Mouse (Mus musculus) MEL (cell line): ENCODE data around the gene Gpc5. TPM values are rescaled to one million over a fixed set of nuclear protein-coding genes. Genes with fewer than 3 reads are reported as not detected.
A peak's percentile ranks its signal among the peaks of the same experiment; 100 is the strongest.

Experiments
- DNase-seq: peaks from one replicate; pipeline ENCODE4 v3.0.0; 2011; ENCODE audit warnings: low read depth, low spot score
- H3K27ac ChIP-seq: 2 replicates; pipeline ENCODE4 v1.5.1; 2012; ENCODE audit warnings: low read depth, mild to moderate bottlenecking, control low read depth, low read length, moderate library complexity; ENCODE audit not compliant: control insufficient read depth
- H3K27me3 ChIP-seq, 2 experiments: fragments of 150-350 bp in 1 of 2; sonication (generic) in 1 of 2; 2 replicates each; pipeline ENCODE4 v1.6.1; 2012; ENCODE audit warnings: low read length in 2 of 2, mild to moderate bottlenecking in 2 of 2, improper control_type of control experiment in 1 of 2, moderate library complexity in 1 of 2; ENCODE audit not compliant: insufficient read depth in 2 of 2, control insufficient read depth in 1 of 2
- H3K36me3 ChIP-seq, 2 experiments: 2 replicates each; pipeline ENCODE4 v1.6.1; 2012 to 2014; ENCODE audit warnings: low read length in 2 of 2, improper control_type of control experiment in 1 of 2, inconsistent platforms in 1 of 2, mild to moderate bottlenecking in 1 of 2; ENCODE audit not compliant: insufficient read depth in 2 of 2, control insufficient read depth in 1 of 2
- H3K4me1 ChIP-seq, 2 experiments: fragments of 150-350 bp in 1 of 2; sonication (generic) in 1 of 2; 2 replicates each; pipeline ENCODE4 v1.6.1; 2012; ENCODE audit warnings: low read length in 2 of 2, improper control_type of control experiment in 1 of 2, mild to moderate bottlenecking in 1 of 2; ENCODE audit not compliant: insufficient read depth in 2 of 2, control insufficient read depth in 1 of 2
- H3K4me3 ChIP-seq, 2 experiments: fragments of 150-350 bp in 1 of 2; sonication (generic) in 1 of 2; 2 replicates each; pipeline ENCODE4 v1.5.1; 2012; ENCODE audit warnings: low read depth in 2 of 2, low read length in 2 of 2, mild to moderate bottlenecking in 2 of 2, moderate library complexity in 2 of 2, control low read depth in 1 of 2, improper control_type of control experiment in 1 of 2; ENCODE audit not compliant: control insufficient read depth in 1 of 2, insufficient read depth in 1 of 2
- H3K79me2 ChIP-seq: 2 replicates; pipeline ENCODE4 v1.6.1; 2012; ENCODE audit warnings: mild to moderate bottlenecking, low read length, moderate library complexity; ENCODE audit not compliant: control insufficient read depth, poor library complexity, insufficient read depth
- H3K9ac ChIP-seq: 2 replicates; pipeline ENCODE4 v1.6.1; 2012; ENCODE audit warnings: low read depth, mild to moderate bottlenecking, control low read depth, low read length, moderate library complexity; ENCODE audit not compliant: control insufficient read depth, poor library complexity, severe bottlenecking
- H3K9me3 ChIP-seq: fragments of 150-350 bp; sonication (generic); replicated peaks from 2 replicates; pipeline ENCODE4 v1.6.1; 2012; ENCODE audit warnings: mild to moderate bottlenecking, low read length, improper control_type of control experiment, moderate library complexity; ENCODE audit not compliant: insufficient read depth
- BHLHE40 ChIP-seq: IDR thresholded peaks from 2 replicates; pipeline ENCODE4 v1.6.1; 2012; ENCODE audit warnings: low read depth, mild to moderate bottlenecking, inconsistent platforms, low read length, improper control_type of control experiment, borderline replicate concordance
- CHD1 ChIP-seq: IDR thresholded peaks from 2 replicates; pipeline ENCODE4 v1.6.1; 2012; ENCODE audit warnings: low read depth, mild to moderate bottlenecking, inconsistent platforms, low read length, improper control_type of control experiment
- CTCF ChIP-seq, 3 experiments: IDR thresholded peaks in 2 of 3; conservative IDR thresholded peaks in 1 of 3; 2 replicates each; pipeline ENCODE4 v1.5.1; 2011 to 2012; ENCODE audit warnings: low read length in 3 of 3, low read depth in 2 of 3, mild to moderate bottlenecking in 2 of 3, improper control_type of control experiment in 1 of 3, inconsistent platforms in 1 of 3, mixed read lengths in 1 of 3, moderate library complexity in 1 of 3; ENCODE audit not compliant: control insufficient read depth in 1 of 3, insufficient read depth in 1 of 3, poor library complexity in 1 of 3, severe bottlenecking in 1 of 3
- E2F4 ChIP-seq: IDR thresholded peaks from 2 replicates; pipeline ENCODE4 v1.6.1; 2011; ENCODE audit warnings: low read depth, low read length, improper control_type of control experiment, borderline replicate concordance
- ETS1 ChIP-seq: IDR thresholded peaks from 2 replicates; pipeline ENCODE4 v1.6.1; 2012; ENCODE audit warnings: low read depth, mild to moderate bottlenecking, inconsistent platforms, low read length, improper control_type of control experiment, moderate library complexity
- GATA1 ChIP-seq: IDR thresholded peaks from 2 replicates; pipeline ENCODE4 v1.6.1; 2011; ENCODE audit warnings: low read depth, low read length, improper control_type of control experiment
- HCFC1 ChIP-seq: IDR thresholded peaks from 2 replicates; pipeline ENCODE4 v1.6.1; 2012; ENCODE audit warnings: low read depth, mild to moderate bottlenecking, inconsistent platforms, low read length, improper control_type of control experiment, moderate library complexity
- JUND ChIP-seq: IDR thresholded peaks from 2 replicates; pipeline ENCODE4 v1.6.1; 2011; ENCODE audit warnings: low read depth, mild to moderate bottlenecking, improper control_type of control experiment, low read length
- MAZ ChIP-seq: IDR thresholded peaks from 2 replicates; pipeline ENCODE4 v1.6.1; 2012; ENCODE audit warnings: low read depth, mild to moderate bottlenecking, inconsistent platforms, low read length, improper control_type of control experiment
- MEF2A ChIP-seq: IDR thresholded peaks from 2 replicates; pipeline ENCODE4 v1.6.1; 2014; ENCODE audit warnings: low read depth, mild to moderate bottlenecking, inconsistent platforms, low read length, improper control_type of control experiment; ENCODE audit not compliant: poor library complexity, insufficient replicate concordance, severe bottlenecking; ENCODE audit errors: extremely low read depth
- MYC ChIP-seq: IDR thresholded peaks from 2 replicates; pipeline ENCODE4 v1.6.1; 2011; ENCODE audit warnings: low read depth, mild to moderate bottlenecking, low read length, improper control_type of control experiment, moderate library complexity
- POLR2AphosphoS2 ChIP-seq: IDR thresholded peaks from 2 replicates; pipeline ENCODE4 v1.6.1; 2011; ENCODE audit warnings: low read length, improper control_type of control experiment
- POLR2AphosphoS5 ChIP-seq: IDR thresholded peaks from 2 replicates; pipeline ENCODE4 v1.6.1; 2012; ENCODE audit warnings: low read depth, borderline replicate concordance, mild to moderate bottlenecking, inconsistent platforms, low read length, moderate library complexity, mixed read lengths
- RAD21 ChIP-seq: IDR thresholded peaks from 2 replicates; pipeline ENCODE4 v1.6.1; 2011; ENCODE audit warnings: mild to moderate bottlenecking, low read depth, low read length, improper control_type of control experiment
- SIN3A ChIP-seq: IDR thresholded peaks from 2 replicates; pipeline ENCODE4 v1.6.1; 2012; ENCODE audit warnings: low read length, improper control_type of control experiment, inconsistent platforms
- TBP ChIP-seq: IDR thresholded peaks from 2 replicates; pipeline ENCODE4 v1.8.0; 2011; ENCODE audit warnings: low read depth, low read length, improper control_type of control experiment
- UBTF ChIP-seq: IDR thresholded peaks from 2 replicates; pipeline ENCODE4 v1.6.1; 2012; ENCODE audit warnings: low read depth, mild to moderate bottlenecking, inconsistent platforms, low read length, improper control_type of control experiment, moderate library complexity, borderline replicate concordance; ENCODE audit not compliant: insufficient read depth
- ZKSCAN1 ChIP-seq: IDR thresholded peaks from 2 replicates; pipeline ENCODE4 v1.6.1; 2012; ENCODE audit warnings: low read depth, mild to moderate bottlenecking, inconsistent platforms, low read length, improper control_type of control experiment, moderate library complexity
- ZNF384 ChIP-seq: IDR thresholded peaks from 2 replicates; pipeline ENCODE4 v1.6.1; 2012; ENCODE audit warnings: low read depth, mild to moderate bottlenecking, inconsistent platforms, low read length, improper control_type of control experiment
- polyA plus RNA-seq, 2 experiments: library from polyadenylated mRNA; stranded (reverse) in 1 of 2; unstranded in 1 of 2; fragments of >175 nt in 1 of 2; fragments of >200 nt in 1 of 2; gene quantifications; 2 replicates each; pipeline versions ENCODE4 v1.2.1 to v1.2.4; 2012; ENCODE audit warnings: low replicate concordance in 2 of 2, low read depth in 1 of 2; ENCODE audit not compliant: insufficient read length in 2 of 2, insufficient read depth in 1 of 2, missing spikeins in 1 of 2
- total RNA-seq: library from RNA; depleted of rRNA; stranded (reverse); fragments of 300-350 nt; gene quantifications from 2 replicates; pipeline ENCODE4 v1.2.3, GENCODE M21; 2012

Gene Gpc5
- total and polyA plus RNA-seq, 3 experiments, result not detected

DNA sequence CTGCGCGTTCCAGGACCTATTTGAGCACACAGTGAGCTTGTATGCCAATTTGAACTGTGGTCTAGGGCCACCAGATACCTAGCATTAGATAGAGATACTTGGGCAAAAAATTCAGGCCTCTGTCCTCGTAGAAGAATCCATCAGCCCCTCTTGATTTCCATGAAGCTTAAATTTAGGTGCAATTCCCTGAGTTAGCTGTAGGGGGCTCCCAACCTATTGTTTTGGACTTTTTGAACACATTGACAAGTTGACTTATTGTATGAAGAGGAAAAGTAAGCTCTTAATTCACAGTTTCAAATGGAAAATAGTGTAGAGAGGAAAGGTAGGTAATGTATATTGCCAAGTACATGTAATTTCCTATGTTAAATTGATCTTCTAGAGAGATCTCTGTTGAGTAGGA lies 247.1 kb downstream of the Gpc5 start:
- H3K36me3 ChIP-seq, result no peaks in the 10 kb centered on the region
- H3K4me3 ChIP-seq, result no peak overlapping the region
- no peaks in the 10 kb centered on the region for H3K79me2 ChIP-seq
- H3K27ac ChIP-seq, result no peak overlapping the region
- DNase-seq, result peak; percentile 10
- H3K9me3 ChIP-seq, result no peaks in the 10 kb centered on the region
- H3K9ac ChIP-seq, result no peak overlapping the region
- TF ChIP-seq CTCF (IDR thresholded peaks at IDR 0.05 in 2 of 3, conservative IDR thresholded peaks at IDR 0.05 in 1 of 3; ENCODE audit: control insufficient read depth in 1 of 3, insufficient read depth in 1 of 3, low read depth in 2 of 3, low read length in 3 of 3, poor library complexity in 1 of 3, severe bottlenecking in 1 of 3) (peak in 1 of 3 experiments; percentile 26; a peak in 1 of 6 replicates), ETS1 (no peak), RAD21 (peak; percentile 17)
- TF ChIP-seq, all 39 proteins: peak for 2
- no peaks in the 10 kb centered on the region for H3K4me1 ChIP-seq
- no peaks in the 10 kb centered on the region for H3K27me3 ChIP-seq

DNA sequence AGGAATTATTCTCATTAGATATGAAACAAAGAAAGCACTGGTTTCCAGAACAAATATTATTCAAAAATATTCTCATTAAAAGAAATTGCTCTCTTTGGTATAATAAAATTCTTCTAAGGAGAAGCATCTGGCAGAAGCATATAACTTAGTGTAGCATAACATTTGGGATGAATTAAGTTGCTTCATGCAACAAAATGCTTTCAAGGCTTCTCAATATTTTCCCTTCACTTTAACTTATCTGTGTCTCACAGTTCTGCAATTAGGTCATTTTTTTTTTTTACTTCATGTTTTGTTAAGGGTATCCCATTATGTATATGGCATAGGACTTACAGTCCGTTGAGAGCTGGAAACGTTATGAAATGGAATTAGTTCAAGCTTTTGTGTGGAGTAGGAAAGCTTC lies 250.6 kb downstream of the Gpc5 start:
- H3K9ac ChIP-seq, result no peak overlapping the region
- H3K4me3 ChIP-seq, result no peak overlapping the region
- no peak for DNase-seq
- no peaks in the 10 kb centered on the region for H3K4me1 ChIP-seq
- no peaks in the 10 kb centered on the region for H3K36me3 ChIP-seq
- no peaks in the 10 kb centered on the region for H3K9me3 ChIP-seq
- H3K27ac ChIP-seq, result no peak overlapping the region
- H3K27me3 ChIP-seq, result no peaks in the 10 kb centered on the region
- H3K79me2 ChIP-seq, result no peaks in the 10 kb centered on the region
- TF ChIP-seq ETS1 (no peak), POLR2AphosphoS5 (no peak), UBTF (no peak), CHD1 (no peak)

- no peak for DNase-seq
- H3K27me3 ChIP-seq, result no peaks in the 10 kb centered on the region
- H3K36me3 ChIP-seq, result no peaks in the 10 kb centered on the region
- H3K4me1 ChIP-seq, result no peaks in the 10 kb centered on the region
- H3K9ac ChIP-seq, result no peak overlapping the region
- no peaks in the 10 kb centered on the region for H3K9me3 ChIP-seq
- H3K4me3 ChIP-seq, result no peak overlapping the region
- no peaks in the 10 kb centered on the region for H3K79me2 ChIP-seq
- TF ChIP-seq MEF2A (no peak), POLR2AphosphoS2 (no peak), JUND (no peak), UBTF (no peak), E2F4 (no peak), TBP (no peak), SIN3A (no peak), ZNF384 (no peak), BHLHE40 (no peak), MYC (no peak), MAZ (no peak), RAD21 (no peak), POLR2AphosphoS5 (no peak), HCFC1 (no peak), GATA1 (no peak), ZKSCAN1 (no peak)
- no peak overlapping the region for H3K27ac ChIP-seq
These were observed 257.4 kb downstream of the Gpc5 start for GRCm38 (mm10) chr14:115349448-115349847.
